Mouse (Mus musculus) A20 (cell line): ENCODE results near the gene Chchd5.
A peak's percentile ranks its signal among the peaks of the same experiment; 100 is the strongest.

Experiments used
- DNase-seq: peaks from one replicate; pipeline ENCODE4 v3.0.0-alpha.2; 2011; ENCODE audit warnings: low read depth, low spot score

The Chchd5 gene

DNA sequence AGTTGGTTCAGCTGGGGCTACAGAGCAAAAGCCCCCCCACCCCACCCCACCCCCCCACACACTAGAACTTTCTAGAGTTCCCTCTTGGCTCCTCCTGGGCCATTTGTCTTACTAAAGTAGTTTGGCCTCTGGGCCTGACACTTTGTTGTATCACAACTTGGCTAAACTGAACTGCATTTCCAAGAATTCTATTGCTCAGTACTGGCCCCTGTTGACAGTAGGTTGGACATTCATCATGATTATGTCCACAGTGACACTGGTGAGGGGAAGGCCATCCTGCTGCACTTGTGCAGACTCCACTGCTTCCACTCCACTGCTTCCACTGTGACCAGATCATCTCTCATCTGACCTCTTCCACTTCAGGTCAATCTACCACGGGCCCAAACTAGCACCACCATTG, 23.3 kb downstream of the Chchd5 start:
- DNase-seq, result no peak

DNA sequence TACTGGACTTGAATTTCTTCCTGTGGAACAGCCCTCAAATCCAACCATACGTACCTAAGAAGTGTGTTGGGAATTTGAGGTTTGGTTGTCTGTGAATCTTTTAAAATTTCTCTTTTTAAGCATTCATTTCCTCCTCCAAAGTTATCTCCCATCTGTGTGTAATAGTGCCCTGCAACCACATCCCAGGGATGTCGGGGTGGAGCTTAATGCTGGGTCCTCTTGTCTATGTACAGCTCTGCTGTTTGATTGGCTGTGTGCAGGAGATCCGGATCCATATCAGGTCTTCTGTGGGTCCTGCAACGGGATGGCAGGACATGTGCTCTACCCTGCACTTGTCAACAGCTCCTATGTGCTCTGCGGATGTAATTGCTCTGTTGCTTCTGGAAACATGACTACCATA, 35.3 kb downstream of the Chchd5 start:
- no peak for DNase-seq

DNA sequence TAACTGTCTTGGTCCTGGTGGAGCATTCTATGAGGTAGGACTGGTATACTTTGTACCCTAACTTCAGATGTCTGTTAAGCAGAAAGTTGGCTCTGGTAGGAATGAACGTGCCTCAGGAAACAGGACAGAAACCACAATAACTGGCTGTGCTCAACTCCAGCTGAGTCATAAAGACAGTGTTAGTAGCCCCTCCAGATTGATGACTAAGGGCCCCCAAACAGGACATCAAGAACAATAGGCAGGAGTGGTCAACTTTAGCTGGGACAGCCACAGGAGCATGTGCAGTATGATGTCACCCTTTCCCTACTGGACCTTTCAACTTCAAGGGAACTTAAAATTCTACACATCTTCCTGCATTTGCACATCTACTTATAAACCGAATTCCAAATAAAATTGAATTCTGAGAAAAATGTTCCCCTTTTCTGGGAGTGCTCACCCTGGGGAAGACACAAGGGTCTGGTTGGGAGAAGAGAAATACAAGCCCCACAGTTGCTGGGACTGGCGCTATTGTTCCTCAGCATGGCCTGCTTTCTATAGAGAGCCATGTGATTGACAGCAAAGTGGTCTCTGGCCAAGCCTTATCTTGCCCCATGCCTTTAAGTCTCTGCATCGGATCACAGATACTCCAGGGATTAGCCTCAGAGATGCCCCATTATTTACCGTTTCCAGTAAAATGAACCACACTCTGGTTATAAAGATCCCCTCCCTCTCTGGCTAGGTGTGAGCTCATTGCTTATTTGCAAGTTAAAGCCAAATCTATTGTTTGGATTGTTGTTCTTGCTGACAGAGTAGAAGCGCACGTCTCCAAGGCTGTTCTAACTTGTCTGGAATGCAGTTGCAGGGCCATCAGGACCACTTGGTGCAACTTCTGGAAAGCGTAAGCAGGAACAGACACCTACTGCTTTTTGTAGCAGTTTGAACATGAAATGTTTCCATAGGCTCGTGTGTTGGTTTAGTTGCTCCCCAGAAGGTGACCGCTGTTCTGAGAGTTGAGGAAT, 37.3 kb downstream of the Chchd5 start:
- no peak for DNase-seq

DNA sequence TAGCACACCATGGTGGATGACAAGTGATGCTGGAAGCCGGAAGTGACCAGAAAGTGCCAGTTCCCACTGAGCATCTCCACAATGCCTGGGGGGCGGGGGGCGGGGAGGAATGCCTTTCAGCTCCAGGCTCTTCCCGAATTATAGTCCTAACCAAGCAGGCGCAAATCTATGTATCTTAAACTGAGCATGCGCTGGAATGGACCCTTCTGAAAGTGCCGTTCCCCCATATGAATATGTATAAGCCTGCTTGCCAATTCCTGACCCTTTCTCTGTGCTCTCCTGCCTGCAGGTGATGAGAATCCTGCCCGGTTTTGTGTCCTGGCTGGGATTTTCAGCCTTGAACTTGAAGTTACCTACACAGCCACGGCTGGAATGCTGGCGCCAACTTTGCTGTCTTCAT, 43.9 kb downstream of the Chchd5 start:
- DNase-seq, result no peak

DNA sequence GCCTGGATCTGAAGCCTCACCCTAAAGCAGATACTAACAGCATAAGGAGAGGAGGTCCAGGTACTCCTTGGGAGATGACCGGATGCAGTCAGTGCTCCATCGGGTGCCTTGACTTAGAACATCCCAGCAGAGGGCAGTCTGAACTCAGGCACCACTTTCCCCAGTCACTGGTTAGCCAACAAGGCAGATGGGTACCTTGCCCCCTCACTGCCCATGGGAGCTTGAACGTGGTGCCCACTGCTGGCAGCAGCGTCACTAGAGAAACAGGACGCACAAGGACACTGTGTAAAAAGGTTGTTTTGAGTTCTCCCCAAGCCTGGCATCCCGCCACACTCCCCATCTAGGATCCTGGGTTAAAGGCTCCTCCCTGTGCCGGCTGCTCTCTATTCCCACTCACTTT, 45.0 kb downstream of the Chchd5 start:
- peak; percentile 40 for DNase-seq

DNA sequence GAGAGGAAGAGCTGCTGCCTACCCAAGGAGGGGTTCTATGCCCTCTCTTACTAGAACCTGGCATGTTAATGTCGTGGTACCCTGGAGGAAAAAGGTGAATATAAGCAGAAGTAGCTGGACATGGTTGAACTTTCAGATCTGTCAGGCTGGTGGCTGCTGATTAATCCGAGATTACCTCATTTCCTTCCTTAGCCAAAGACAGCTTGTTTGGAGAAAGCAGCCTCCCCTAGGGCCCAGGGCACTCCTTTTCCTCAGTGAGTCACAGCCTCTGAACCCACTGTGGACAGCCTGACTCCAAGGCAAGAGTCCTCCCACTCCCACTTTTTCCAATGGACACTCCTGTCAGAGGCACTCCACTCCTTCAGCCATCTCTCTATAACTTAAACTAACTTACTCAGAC, 46.1 kb downstream of the Chchd5 start:
- no peak for DNase-seq

DNA sequence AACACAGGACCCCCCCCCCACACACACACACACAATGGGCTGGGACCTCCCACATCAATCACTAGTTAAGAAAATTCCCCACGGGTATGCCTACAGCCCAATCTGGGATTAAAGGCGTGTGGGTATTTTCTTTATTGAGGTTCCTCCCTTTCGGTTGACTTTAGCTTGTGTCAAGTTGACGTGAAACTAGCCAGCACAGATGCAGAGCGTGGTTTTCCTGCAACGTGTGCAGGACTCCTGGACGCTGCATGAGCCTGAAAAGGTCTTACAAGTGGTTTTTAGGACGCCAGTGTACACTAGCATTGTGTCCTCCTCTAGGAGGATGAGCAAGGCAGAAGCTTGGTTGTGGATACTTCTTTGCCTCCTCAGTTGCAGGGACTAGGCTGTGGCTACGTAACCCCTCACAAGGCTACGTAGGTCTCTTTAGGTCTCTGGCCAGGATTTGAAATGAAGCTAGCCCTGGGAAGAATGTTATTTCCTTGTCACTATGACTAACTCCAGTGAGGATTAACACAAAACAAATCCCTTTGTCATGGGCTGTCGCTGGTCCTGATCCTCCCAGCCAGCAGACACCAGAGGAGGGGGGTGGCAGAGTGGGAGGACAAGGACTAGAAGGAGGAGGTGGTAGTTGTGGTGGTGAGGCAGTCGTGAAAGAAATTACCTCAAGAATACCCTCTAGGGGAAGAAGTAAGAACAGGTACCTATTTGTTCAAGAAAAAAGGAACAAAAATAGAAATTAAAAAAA, 47.3 kb downstream of the Chchd5 start:
- no peak for DNase-seq

DNA sequence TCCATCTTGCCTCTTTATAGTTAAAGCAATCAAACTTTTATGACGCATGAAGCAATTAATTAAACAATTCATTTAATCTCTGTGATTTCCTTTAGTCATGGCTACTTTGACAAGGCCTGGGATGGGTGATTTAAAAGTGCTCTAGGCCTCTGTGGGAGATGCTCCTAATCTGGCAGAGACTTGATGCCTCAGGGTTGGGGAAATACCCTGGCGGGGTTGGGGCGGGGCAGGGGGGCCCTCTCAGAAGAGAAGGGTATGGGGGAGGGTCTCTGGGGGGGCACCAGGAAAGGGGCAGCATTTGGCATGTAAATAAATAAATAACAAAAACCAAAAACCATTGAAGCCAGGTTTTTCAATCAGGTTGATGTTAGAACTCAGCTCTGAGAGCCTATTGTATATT, 48.2 kb downstream of the Chchd5 start:
- DNase-seq, result no peak

DNA sequence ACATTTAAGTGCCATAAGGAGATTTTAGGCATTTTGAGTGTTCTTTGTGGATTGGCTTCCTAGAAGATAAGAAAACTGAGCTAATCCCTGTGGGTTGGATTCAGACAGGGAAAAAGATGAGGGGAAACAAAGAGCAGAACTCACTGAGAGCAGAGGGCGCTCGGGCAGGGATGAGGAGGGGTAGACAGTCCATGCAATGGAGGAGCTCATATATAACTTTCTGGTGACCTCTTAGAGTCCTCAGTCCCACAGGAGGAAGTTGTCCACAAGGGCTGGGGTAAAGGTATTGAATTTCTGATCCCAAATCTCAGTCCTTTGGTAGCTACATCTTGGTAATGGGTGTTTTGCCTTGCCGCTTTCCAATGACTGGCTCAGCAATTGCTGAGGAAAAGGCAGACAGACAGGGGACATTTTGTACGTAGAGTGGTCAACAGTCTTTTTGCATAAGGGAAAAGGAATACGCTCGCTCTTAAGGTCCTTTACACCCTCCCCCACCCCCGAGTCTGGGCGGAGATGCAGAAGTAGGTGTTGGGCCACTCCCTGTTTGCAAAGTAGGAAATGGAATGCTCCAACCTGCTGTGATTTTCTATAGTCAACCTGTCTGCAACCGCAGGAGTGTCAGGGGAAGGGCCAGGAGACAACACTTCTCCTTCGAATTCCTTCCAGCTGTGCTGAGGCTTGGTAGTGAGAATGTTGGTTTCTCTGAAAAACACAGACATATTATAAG, 48.8 kb downstream of the Chchd5 start:
- no peak for DNase-seq

DNA sequence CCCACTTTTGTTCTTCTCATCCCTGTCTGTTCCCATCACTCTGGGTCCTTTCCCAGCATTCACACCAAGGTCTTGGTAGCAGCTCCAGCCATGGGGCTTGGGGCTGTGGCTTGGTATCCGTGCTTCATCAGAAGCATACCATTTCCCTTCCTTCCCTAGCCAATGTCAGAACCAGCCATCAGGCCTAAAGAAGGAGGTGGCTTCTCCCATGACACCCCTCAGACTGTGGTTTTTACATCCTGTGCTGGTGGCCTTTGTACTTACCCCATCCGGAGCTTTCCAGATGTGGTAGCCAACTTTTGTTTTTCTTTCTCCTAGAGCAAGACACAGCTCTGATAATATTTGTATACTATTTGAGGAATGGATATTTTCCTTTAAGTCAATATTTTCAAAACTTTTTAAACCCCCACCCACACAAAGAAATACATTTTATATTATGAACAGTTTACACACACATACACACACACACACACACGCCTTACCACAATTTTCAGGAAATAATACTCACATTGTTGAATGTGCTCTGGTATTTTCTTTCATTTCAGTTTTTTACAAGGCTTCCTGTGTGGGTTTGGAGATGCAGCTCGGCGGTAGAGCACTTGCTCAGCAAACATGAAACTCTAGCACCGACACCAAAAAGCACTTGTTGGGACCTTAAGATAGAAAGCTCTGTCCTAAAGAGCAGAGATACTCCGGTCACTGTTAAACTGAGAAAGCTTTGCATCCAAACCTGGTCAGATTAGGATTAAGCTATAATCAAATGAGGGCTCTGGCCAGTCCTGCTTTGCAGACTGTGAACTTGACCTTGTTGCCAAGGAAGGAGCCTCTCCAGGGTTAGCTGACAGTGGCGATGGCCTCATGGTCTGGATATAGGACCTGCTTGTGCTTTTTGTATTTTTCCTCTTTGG, 50.7 kb downstream of the Chchd5 start:
- DNase-seq, result no peak

DNA sequence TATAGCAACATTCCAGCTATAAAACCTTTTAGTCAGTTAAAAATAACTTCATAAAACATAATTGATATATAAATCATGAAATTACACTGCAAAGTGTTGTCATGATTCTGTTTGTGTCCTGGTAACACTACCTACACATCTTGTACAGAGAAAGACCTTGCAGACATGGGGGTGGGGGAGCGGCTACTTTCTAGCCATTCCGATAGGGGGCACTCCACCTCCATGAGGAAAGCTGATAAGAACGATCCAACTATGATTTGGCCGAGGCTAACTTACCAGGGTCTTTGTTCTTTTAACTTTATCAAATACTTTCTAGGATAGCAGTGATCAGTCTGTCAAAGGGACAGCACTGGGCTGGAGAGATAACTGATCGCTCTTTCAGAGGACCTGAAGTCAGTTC, 52.0 kb downstream of the Chchd5 start:
- DNase-seq, result no peak

DNA sequence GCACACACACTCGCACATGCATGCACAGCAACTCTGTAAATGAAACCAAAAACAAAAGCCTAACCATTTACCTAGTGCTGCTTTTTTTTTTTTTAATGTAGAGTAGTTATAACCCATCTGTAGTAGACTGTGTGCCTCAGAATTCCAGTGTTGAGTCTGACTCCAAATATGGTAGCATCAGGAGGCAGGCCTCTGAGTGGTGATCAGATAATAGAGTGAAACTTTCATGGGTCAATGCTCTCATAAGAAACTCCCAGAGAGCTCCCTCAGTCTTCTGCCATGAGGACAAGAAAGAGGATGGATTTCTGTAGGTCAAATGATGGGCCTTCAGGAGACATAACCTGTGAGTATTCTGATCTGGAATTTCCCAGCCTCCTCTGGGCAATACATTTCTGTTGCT, 52.9 kb downstream of the Chchd5 start:
- DNase-seq, result no peak

DNA sequence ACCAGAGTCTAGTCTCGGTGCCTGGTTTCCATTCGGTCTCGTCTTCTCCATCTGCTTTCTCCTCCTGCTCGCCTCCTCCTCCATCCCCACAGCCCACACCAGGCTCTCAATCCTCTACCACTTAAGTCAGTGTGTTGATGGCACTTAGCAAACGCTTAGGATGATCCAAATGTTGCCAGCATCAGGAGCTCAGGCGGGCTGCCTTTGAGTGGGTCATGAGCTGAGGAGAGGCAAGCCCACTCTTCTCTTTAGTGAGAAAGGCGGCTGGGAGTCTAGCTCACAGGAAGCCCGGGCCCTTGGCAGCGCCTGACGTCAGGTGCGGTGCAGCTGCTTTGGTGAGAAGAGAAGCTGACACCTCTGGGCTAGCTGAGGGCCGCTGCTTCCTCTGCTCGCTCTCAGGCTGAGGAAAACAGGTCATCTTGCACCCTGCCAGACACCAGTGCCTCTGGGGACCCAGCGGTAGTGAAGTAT, 54.1 kb downstream of the Chchd5 start:
- DNase-seq, result peak; percentile 79
